Comparison of ENCODE assay signal across 24 mouse cellular contexts in genomic region chr8:48285432-48285831, GRCm38 (mm10).
DNase-seq lines count a peak whose midpoint lies in the region; ATAC-seq and TF ChIP-seq lines count a peak whose summit lies in the region.
"Had no signal": no experiment of that assay in that cellular context is flagged by ENCODE, and none has a peak within 500 bp of the region (broad histone marks: within the 10 kb centered on the region; RNA-seq: fewer than 3 reads in every experiment).

No protein-coding gene starts in this region.

- ATAC-seq in forebrain, embryonic 14.5 days = peak; percentile 77
- no peak for ATAC-seq in forebrain, postnatal 0 days
- ATAC-seq in midbrain, embryonic 11.5 days (ENCODE audit: low FRiP score) = no peak
- ATAC-seq in midbrain, postnatal 0 days (ENCODE audit: low FRiP score) = no peak
- ATAC-seq: inflammation-experienced regulatory T-cells, adult 6 months had no signal

- no peak overlapping the region for H3K4me2 ChIP-seq in forebrain, embryonic 14.5 days (ENCODE audit: low read length)
- no peak overlapping the region for H3K4me2 ChIP-seq in forebrain, postnatal 0 days (ENCODE audit: low read depth)
- no peak overlapping the region for H3K4me2 ChIP-seq in midbrain, embryonic 11.5 days
- no peak overlapping the region for H3K4me2 ChIP-seq in midbrain, postnatal 0 days (ENCODE audit: low read depth, low read length, poor library complexity, severe bottlenecking)
- H3K4me2 ChIP-seq: embryonic facial prominence, embryonic 12.5 days; heart, embryonic 15.5 days; hindbrain, embryonic 12.5 days; limb, embryonic 12.5 days; liver, embryonic 11.5 days; lung, embryonic 15.5 days; stomach, embryonic 15.5 days had no signal

- WGBS in forebrain, embryonic 14.5 days = 28% methylated on average over 10 of the region's 10 CpGs
- 32% methylated on average over 10 of the region's 10 CpGs for WGBS in forebrain, postnatal 0 days
- WGBS in midbrain, embryonic 11.5 days = 96% methylated on average over 10 of the region's 10 CpGs
- 70% methylated on average over 10 of the region's 10 CpGs for WGBS in midbrain, postnatal 0 days

- H3K27me3 ChIP-seq in forebrain, embryonic 14.5 days (replicated peaks; ENCODE audit: control insufficient read depth, insufficient read depth, low read length) = no peaks in the 10 kb centered on the region
- H3K27me3 ChIP-seq in forebrain, postnatal 0 days (ENCODE audit: insufficient read depth, low read length) = no peaks in the 10 kb centered on the region
- 0 out of 2 replicates have a peak, but pooled peaks cover 3% of the 10 kb centered on the region for H3K27me3 ChIP-seq in midbrain, embryonic 11.5 days (ENCODE audit: control insufficient read depth, insufficient read depth, low read length)
- no peaks in the 10 kb centered on the region for H3K27me3 ChIP-seq in midbrain, postnatal 0 days (ENCODE audit: insufficient read depth, low read length)
- H3K27me3 ChIP-seq: CH12.LX; embryonic facial prominence, embryonic 12.5 days; heart, embryonic 15.5 days; hindbrain, embryonic 12.5 days; limb, embryonic 12.5 days; lung, embryonic 15.5 days; stomach, embryonic 15.5 days had no signal

- H3K4me1 ChIP-seq in forebrain, embryonic 14.5 days (ENCODE audit: control insufficient read depth, insufficient read depth, low read length) = no peaks in the 10 kb centered on the region
- no peaks in the 10 kb centered on the region for H3K4me1 ChIP-seq in forebrain, postnatal 0 days (ENCODE audit: insufficient read depth)
- no peaks in the 10 kb centered on the region for H3K4me1 ChIP-seq in midbrain, embryonic 11.5 days (ENCODE audit: control insufficient read depth, insufficient read depth, low read length)
- H3K4me1 ChIP-seq in midbrain, postnatal 0 days (ENCODE audit: insufficient read depth, low read length) = no peaks in the 10 kb centered on the region
- H3K4me1 ChIP-seq: embryonic facial prominence, embryonic 12.5 days; hindbrain, embryonic 12.5 days; lung, embryonic 15.5 days; stomach, embryonic 15.5 days had no signal

- DNase-seq in cerebellum, postnatal 10 days = peak; percentile 42 to 48
- DNase-seq in cerebellum, postnatal 36 days = no peak
- DNase-seq in forebrain, embryonic 14.5 days (ENCODE audit: low spot score) = peak; percentile 87
- DNase-seq in forebrain, postnatal 0 days = no peak
- DNase-seq in midbrain, embryonic 11.5 days (ENCODE audit: low spot score, missing footprints) = no peak
- DNase-seq in midbrain, postnatal 0 days (ENCODE audit: low spot score) = no peak
- DNase-seq in embryo, embryonic 10 days (ENCODE audit: low spot score) = no peak
- DNase-seq: adrenal gland, adult 8-10 months; cerebellum, adult 9-10 months; gastrocnemius, postnatal 10 days; kidney, adult 11 months; kidney, postnatal 25 days; right cerebral cortex, postnatal 25 days had no signal

- H3K4me3 ChIP-seq in forebrain, embryonic 14.5 days (ENCODE audit: low read depth, low read length) = no peak overlapping the region
- H3K4me3 ChIP-seq in forebrain, postnatal 0 days (ENCODE audit: low read depth, low read length) = no peak overlapping the region
- no peak overlapping the region for H3K4me3 ChIP-seq in midbrain, embryonic 11.5 days (ENCODE audit: low read depth, low read length)
- H3K4me3 ChIP-seq in midbrain, postnatal 0 days (ENCODE audit: low read depth, low read length) = no peak overlapping the region
- H3K4me3 ChIP-seq: embryonic facial prominence, embryonic 12.5 days; heart, embryonic 10.5 days; heart, embryonic 15.5 days; hindbrain, embryonic 12.5 days; limb, embryonic 12.5 days; lung, embryonic 15.5 days; midbrain, embryonic 10.5 days; stomach, embryonic 15.5 days had no signal

- TF ChIP-seq CTCF in forebrain, postnatal 0 days (IDR thresholded peaks at IDR 0.05; ENCODE audit: low read depth) = no peak
- TF ChIP-seq CTCF in midbrain, postnatal 0 days (IDR thresholded peaks at IDR 0.05) = no peak

- no peaks in the 10 kb centered on the region for H3K9me3 ChIP-seq in forebrain, embryonic 14.5 days (replicated peaks; ENCODE audit: control insufficient read depth, low read length)
- no peaks in the 10 kb centered on the region for H3K9me3 ChIP-seq in forebrain, postnatal 0 days (ENCODE audit: low read length)
- H3K9me3 ChIP-seq in midbrain, embryonic 11.5 days (ENCODE audit: control insufficient read depth, low read length) = no peaks in the 10 kb centered on the region
- no peaks in the 10 kb centered on the region for H3K9me3 ChIP-seq in midbrain, postnatal 0 days (ENCODE audit: low read length)
- H3K9me3 ChIP-seq: embryonic facial prominence, embryonic 12.5 days; heart, embryonic 10.5 days; heart, embryonic 15.5 days; hindbrain, embryonic 12.5 days; limb, embryonic 12.5 days; lung, embryonic 15.5 days; midbrain, embryonic 10.5 days; stomach, embryonic 15.5 days had no signal

- peaks cover 5% of the 10 kb centered on the region; the same call in 1 of the 2 replicates for H3K36me3 ChIP-seq in forebrain, embryonic 14.5 days (ENCODE audit: control insufficient read depth, insufficient read depth, low read length)
- H3K36me3 ChIP-seq in forebrain, postnatal 0 days (ENCODE audit: insufficient read depth) = no peaks in the 10 kb centered on the region; the same call in 1 of the 2 replicates
- H3K36me3 ChIP-seq in midbrain, embryonic 11.5 days (ENCODE audit: control insufficient read depth, insufficient read depth, low read length) = peaks cover 9% of the 10 kb centered on the region; the same call in 1 of the 2 replicates
- H3K36me3 ChIP-seq in midbrain, postnatal 0 days (ENCODE audit: insufficient read depth, low read length) = 0 out of 2 replicates have a peak, but pooled peaks cover 3% of the 10 kb centered on the region
- H3K36me3 ChIP-seq: heart, embryonic 15.5 days; lung, embryonic 15.5 days; stomach, embryonic 15.5 days had no signal

- H3K9ac ChIP-seq in forebrain, embryonic 14.5 days (ENCODE audit: low read length) = no peak overlapping the region
- H3K9ac ChIP-seq in forebrain, postnatal 0 days = no peak overlapping the region
- H3K9ac ChIP-seq in midbrain, embryonic 11.5 days (ENCODE audit: low read length) = 0 out of 2 replicates have a peak overlapping the region, but pooled peaks have one; percentile 9
- no peak overlapping the region for H3K9ac ChIP-seq in midbrain, postnatal 0 days (replicated peaks; ENCODE audit: low read length, poor library complexity, severe bottlenecking)
- H3K9ac ChIP-seq: embryonic facial prominence, embryonic 12.5 days; heart, embryonic 15.5 days; hindbrain, embryonic 12.5 days; limb, embryonic 12.5 days; lung, embryonic 15.5 days; stomach, embryonic 15.5 days had no signal

- no peak overlapping the region; the same call in 1 of the 2 replicates for H3K27ac ChIP-seq in forebrain, embryonic 14.5 days (ENCODE audit: low read depth, low read length)
- H3K27ac ChIP-seq in forebrain, postnatal 0 days (ENCODE audit: low read depth, low read length) = no peak overlapping the region
- no peak overlapping the region for H3K27ac ChIP-seq in midbrain, embryonic 11.5 days (ENCODE audit: low read depth, low read length)
- H3K27ac ChIP-seq in midbrain, postnatal 0 days (ENCODE audit: low read depth, low read length) = no peak overlapping the region
- H3K27ac ChIP-seq: embryonic facial prominence, embryonic 12.5 days; heart, embryonic 10.5 days; heart, embryonic 15.5 days; hindbrain, embryonic 12.5 days; limb, embryonic 12.5 days; lung, embryonic 15.5 days; midbrain, embryonic 10.5 days; stomach, embryonic 15.5 days had no signal

Comparison
In these comparisons a context has a peak if more than half of its experiments do, and no peak if none do; other contexts are left out.
1. DNase-seq: peak in cerebellum, postnatal 10 days (2 of 2) and forebrain, embryonic 14.5 days (single experiment); none in cerebellum, postnatal 36 days (0 of 2), forebrain, postnatal 0 days (single experiment), midbrain, embryonic 11.5 days (single experiment), midbrain, postnatal 0 days (single experiment) and embryo, embryonic 10 days (single experiment).